Mouse (Mus musculus) midbrain, embryonic 12.5 days (tissue): ENCODE results near the gene Ntn4. TPM values are rescaled to one million over a fixed set of nuclear protein-coding genes. Genes with fewer than 3 reads are reported as not detected.
"Not testable (repeated sequence)": the region's sequence is repeated elsewhere in the genome, so short reads cannot be mapped to it uniquely, and the experiment has no call there.

Experiments used
- ATAC-seq: fragments of 200-750 bp; cut with Nextera tagmentation; 2 replicates; pipeline ENCODE4 v1.8.0; 2017; ENCODE audit warnings: low read depth, moderate TSS enrichment, moderate library complexity; ENCODE audit not compliant: low FRiP score
- H3K27ac ChIP-seq: fragments of 300-500 bp; sonication (generic); replicated peaks from 2 replicates; pipeline ENCODE4 v1.5.1; 2016; ENCODE audit warnings: mild to moderate bottlenecking
- H3K27me3 ChIP-seq: fragments of 300-500 bp; sonication (generic); 2 replicates; pipeline ENCODE4 v1.6.1; 2016; ENCODE audit warnings: mild to moderate bottlenecking
- H3K36me3 ChIP-seq: fragments of 300-500 bp; sonication (generic); 2 replicates; pipeline ENCODE4 v1.6.1; 2016
- H3K4me1 ChIP-seq: fragments of 300-500 bp; sonication (generic); 2 replicates; pipeline ENCODE4 v1.6.1; 2016
- H3K4me2 ChIP-seq: fragments of 300-500 bp; sonication (generic); replicated peaks from 2 replicates; pipeline ENCODE4 v1.6.1; 2016; ENCODE audit warnings: mild to moderate bottlenecking, moderate library complexity
- H3K4me3 ChIP-seq: fragments of 300-500 bp; sonication (generic); 2 replicates; pipeline ENCODE4 v1.5.1; 2016; ENCODE audit warnings: mild to moderate bottlenecking
- H3K9ac ChIP-seq: fragments of 300-500 bp; sonication (generic); replicated peaks from 2 replicates; pipeline ENCODE4 v1.6.1; 2016; ENCODE audit warnings: mild to moderate bottlenecking, moderate library complexity
- H3K9me3 ChIP-seq: fragments of 300-500 bp; sonication (generic); 2 replicates; pipeline ENCODE4 v1.6.1; 2016; ENCODE audit warnings: mild to moderate bottlenecking
- WGBS: fragments of 180-500 bp; shearing (Covaris S2); methylation state at CpG from one replicate; pipeline ENCODE4 v1.1.7; 2016; 5-methylcytosine and 5-hydroxymethylcytosine counted together
- polyA plus RNA-seq: library from polyadenylated mRNA; unstranded; fragments of >200 nt; fragmentation: Nextera tagmentation; extraction: Ambion mirVana; gene quantifications from 2 replicates; pipeline ENCODE4 v1.2.1, GENCODE M21; 2016

Gene Ntn4
- polyA plus RNA-seq, 1 experiment from 2014 or later: 3.3 TPM

DNA sequence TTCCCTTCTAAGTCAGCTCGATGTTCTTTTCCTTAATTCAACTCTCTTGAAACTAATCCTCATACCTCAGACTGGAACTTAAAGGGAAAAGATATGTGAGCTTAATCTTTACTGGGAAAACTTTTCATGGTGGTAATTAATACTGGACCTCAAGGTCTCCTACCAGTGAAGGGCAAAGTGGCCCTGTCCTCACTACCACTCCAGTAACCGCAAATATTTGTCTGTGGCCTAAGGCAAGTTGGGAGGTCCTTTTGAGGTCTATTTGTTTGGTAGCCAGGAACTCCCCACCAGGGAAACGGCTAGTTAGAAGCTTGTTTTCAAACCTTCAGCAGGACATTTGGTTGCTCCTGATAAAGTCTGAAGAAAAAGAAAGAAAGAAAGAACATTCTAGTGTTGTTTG is 26.5 kb downstream of the Ntn4 start:
- H3K4me2 ChIP-seq: no peak overlapping the region
- no peak overlapping the region for H3K27ac ChIP-seq
- H3K9ac ChIP-seq: no peak overlapping the region
- 79% methylated on average over 3 of the region's 3 CpGs for WGBS
- ATAC-seq: no peak
- no peak overlapping the region for H3K4me3 ChIP-seq
- no peaks in the 10 kb centered on the region for H3K4me1 ChIP-seq
- no peaks in the 10 kb centered on the region for H3K9me3 ChIP-seq
- H3K36me3 ChIP-seq: no peaks in the 10 kb centered on the region
- no peaks in the 10 kb centered on the region for H3K27me3 ChIP-seq

DNA sequence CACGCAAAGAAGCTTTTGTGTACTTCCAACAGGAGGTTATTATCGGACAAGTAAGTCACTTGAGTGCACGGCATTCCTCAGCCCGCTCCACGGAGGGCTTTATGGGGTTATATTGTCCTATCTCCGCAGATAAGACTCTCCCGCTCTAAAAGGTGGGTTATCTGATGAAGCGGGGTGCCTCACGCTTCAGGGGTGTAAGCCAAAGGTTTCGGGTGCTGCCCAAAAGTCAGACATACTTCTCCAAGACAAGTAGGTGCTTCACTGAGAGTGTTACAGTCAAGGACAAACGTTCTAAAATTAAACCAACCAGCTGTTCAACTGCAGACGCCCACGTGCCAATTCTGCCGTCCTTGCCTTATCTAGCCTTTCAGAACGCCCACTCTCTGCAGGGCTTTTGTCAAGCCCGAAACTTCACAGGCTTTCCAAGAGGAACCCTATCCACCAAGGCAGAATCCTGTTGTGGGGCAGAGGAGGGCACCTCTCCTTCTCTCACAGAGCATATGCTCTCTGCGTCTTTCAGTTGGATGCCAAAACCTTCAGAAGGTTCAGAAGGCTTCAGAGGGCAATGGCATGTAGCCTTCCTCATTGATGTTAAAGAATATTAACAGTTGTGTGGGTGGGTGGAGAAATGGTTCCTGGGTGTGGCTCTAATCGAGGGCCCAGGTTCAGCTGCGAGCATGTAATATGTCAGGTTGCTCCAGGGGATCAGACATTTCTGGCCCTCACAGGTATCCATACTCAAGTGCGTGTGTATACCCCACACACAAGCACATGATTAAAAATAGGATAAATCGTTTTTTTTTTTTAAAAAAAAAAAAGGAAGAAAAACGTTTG is 32.4 kb downstream of the Ntn4 start:
- no peak overlapping the region for H3K27ac ChIP-seq
- ATAC-seq: no peak
- H3K9ac ChIP-seq: no peak overlapping the region
- H3K27me3 ChIP-seq: no peaks in the 10 kb centered on the region
- no peak overlapping the region for H3K4me2 ChIP-seq
- no peak overlapping the region for H3K4me3 ChIP-seq
- 0 out of 2 replicates have a peak, but pooled peaks cover 4% of the 10 kb centered on the region for H3K9me3 ChIP-seq
- H3K36me3 ChIP-seq: peaks cover 7% of the 10 kb centered on the region; the same call in 1 of the 2 replicates
- H3K4me1 ChIP-seq: no peaks in the 10 kb centered on the region
- WGBS: 86% methylated on average over 22 of the region's 22 CpGs

DNA sequence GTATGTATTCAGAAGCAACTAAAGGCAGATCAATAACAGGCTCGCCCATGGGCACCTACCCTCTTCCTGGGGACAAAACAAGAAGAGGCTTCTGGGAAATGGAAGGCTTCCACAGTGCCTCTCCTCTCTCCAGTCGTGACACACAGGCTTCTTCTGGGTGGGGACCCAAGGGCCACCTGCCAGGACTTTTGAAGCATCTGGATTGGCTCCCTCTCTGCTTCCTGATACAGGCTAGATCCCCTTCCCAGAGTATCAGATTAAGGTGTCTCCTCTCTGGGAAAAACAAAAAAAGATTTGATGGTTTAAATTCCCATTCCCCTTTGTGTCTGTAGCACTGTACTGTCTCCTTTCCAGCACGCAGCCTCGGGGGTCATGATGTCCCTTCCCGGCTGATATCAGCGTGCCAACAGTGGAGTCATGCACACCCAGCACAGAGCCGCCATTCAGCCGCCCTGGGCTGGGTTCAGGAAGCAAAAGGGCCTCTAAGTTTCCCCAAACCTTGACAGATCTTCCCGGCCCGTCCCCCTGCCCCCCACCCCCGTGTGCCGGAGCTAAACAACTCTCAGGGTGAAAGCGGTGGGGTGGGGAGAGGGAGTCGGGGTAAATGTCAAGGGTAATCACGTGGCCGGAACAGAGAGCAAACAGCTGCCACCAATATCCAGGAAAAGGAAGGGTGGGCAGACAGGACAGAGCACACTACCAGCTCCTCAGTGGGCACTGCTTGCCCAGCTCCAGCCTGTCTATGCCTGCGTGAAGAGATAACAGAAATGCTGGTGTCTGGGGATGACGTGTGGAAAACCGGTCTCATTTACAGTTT is 38.9 kb downstream of the Ntn4 start:
- Histone ChIP-seq H3K27ac (peak overlapping the region; percentile 27; the same call in 1 of the 2 replicates), H3K36me3 (peaks cover 21% of the 10 kb centered on the region), H3K4me3 (0 out of 2 replicates have a peak overlapping the region, but pooled peaks have one; percentile 10), H3K9me3 (0 out of 2 replicates have a peak, but pooled peaks cover 4% of the 10 kb centered on the region), H3K4me1 (peaks cover 28% of the 10 kb centered on the region), H3K4me2 (0 out of 2 replicates have a peak overlapping the region, but pooled peaks have one; percentile 23), H3K9ac (no peak overlapping the region), H3K27me3 (no peaks in the 10 kb centered on the region)
- 51% methylated on average over 19 of the region's 19 CpGs for WGBS
- ATAC-seq: peak; percentile 57

DNA sequence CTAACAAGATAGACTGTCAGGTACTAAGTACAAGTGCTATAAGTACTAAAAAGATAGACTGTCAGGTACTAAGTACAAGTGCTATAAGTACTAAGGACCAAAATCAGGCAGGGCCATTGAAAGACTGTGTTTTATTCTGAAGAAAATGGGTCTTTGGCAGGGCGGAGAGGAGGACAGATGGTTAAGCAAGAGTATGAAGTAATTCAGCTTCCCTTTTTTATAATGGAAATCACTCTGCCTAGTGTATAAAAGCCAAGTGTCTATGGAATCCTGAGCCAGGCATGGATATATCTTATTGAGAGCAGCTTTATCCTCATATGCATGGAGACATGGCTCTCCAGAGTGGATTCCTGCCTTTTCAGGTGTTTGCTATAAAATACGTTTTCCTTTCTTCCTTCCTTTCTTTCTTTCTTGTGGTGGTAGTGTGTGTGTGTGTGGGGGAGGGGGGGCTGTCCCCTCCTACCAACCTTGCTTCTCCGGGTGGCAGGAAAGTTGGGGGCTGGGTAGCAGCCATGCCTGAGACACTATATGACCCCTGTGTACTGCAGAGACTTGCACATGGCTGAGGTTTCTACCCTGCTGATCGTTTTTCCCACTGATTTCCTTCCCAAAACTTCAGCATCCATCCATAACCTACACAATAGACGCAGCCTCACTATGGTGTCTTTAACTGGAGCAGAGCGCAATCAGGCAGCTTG is 40.3 kb downstream of the Ntn4 start:
- no peak overlapping the region for H3K4me2 ChIP-seq
- WGBS: 65% methylated on average over 6 of the region's 6 CpGs
- H3K27me3 ChIP-seq: no peaks in the 10 kb centered on the region
- H3K27ac ChIP-seq: 0 out of 2 replicates have a peak overlapping the region, but pooled peaks have one; percentile 22
- no peak overlapping the region for H3K4me3 ChIP-seq
- peak; percentile 70 for ATAC-seq
- H3K9me3 ChIP-seq: no peaks in the 10 kb centered on the region
- H3K36me3 ChIP-seq: peaks cover 26% of the 10 kb centered on the region
- no peak overlapping the region for H3K9ac ChIP-seq
- H3K4me1 ChIP-seq: peaks cover 28% of the 10 kb centered on the region

DNA sequence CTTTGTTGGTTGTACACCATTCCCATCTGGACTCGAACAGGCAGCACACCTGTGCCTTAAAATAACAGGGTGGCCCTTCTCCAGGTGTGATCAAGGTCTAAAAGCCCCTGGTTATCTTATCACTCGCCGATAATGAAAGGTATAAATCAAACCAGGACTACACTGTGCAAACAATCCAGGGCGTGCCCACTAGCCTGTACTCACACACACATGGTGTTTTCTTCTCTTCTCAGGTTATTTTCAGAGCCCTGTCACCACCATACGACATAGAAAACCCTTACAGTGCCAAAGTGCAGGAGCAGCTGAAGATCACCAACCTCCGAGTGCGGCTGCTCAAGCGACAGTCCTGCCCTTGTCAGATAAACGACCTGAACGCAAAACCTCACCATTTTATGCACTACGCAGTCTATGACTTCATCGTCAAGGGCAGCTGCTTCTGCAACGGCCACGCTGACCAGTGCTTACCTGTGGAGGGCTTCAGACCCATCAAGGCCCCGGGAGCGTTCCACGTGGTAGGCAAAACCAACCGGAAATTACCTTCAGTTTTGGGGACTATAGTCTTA is 41.8 kb downstream of the Ntn4 start:
- H3K36me3 ChIP-seq: peaks cover 27% of the 10 kb centered on the region
- H3K27me3 ChIP-seq: no peaks in the 10 kb centered on the region
- H3K27ac ChIP-seq: no peak overlapping the region
- H3K9me3 ChIP-seq: no peaks in the 10 kb centered on the region
- H3K4me1 ChIP-seq: peaks cover 28% of the 10 kb centered on the region
- no peak for ATAC-seq
- no peak overlapping the region for H3K4me2 ChIP-seq
- no peak overlapping the region for H3K4me3 ChIP-seq
- WGBS: 94% methylated on average over 18 of the region's 18 CpGs
- H3K9ac ChIP-seq: no peak overlapping the region

DNA sequence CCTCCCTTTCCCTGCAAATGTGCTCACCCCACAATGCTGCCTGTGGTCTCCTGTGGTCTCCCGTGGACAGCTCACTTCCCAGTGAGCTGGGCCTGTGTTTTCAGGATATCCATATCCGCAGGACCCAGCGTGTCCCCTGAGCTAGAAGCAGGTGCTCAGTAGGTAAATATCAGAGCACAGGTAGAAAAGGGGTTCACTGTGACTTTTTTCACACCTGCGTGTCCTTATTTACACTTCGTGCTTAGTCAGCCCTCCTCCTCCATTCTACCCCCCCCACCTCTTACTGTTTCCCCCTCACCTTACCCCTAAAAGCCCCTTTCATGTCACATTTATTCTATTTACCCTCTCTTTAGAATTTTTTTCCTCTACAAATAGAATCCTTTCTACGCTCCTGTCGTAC is 42.7 kb downstream of the Ntn4 start:
- Histone ChIP-seq H3K27ac (no peak overlapping the region), H3K9ac (no peak overlapping the region), H3K36me3 (peaks cover 27% of the 10 kb centered on the region), H3K4me3 (no peak overlapping the region), H3K4me1 (peaks cover 27% of the 10 kb centered on the region), H3K4me2 (no peak overlapping the region), H3K9me3 (no peaks in the 10 kb centered on the region), H3K27me3 (no peaks in the 10 kb centered on the region)
- WGBS: 89% methylated on average over 7 of the region's 7 CpGs
- ATAC-seq: no peak

DNA sequence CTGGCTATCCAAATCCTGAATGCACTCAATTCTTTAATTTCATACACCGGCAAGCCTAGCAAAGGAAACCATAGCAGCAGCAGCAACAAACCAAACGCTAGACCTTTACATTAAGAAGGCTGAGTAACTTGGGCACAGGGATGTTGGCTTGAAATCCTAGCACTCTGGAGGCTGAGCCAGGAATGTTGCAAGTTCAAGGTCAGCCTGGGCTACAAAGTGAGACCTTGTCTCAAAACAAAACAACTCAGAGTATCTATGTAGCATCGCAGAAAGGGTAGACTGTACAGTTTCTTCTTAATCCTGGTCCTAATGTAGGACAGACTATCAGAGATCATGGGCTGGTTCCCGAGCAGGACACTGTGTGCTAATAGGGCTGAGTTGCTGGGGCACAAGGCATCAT is 43.4 kb downstream of the Ntn4 start:
- peaks cover 27% of the 10 kb centered on the region for H3K36me3 ChIP-seq
- no peak overlapping the region for H3K4me2 ChIP-seq
- no peak overlapping the region for H3K4me3 ChIP-seq
- no peaks in the 10 kb centered on the region for H3K9me3 ChIP-seq
- H3K9ac ChIP-seq: no peak overlapping the region
- no peak overlapping the region for H3K27ac ChIP-seq
- WGBS: 87% methylated on average over 4 of the region's 4 CpGs
- H3K27me3 ChIP-seq: no peaks in the 10 kb centered on the region
- ATAC-seq: no peak
- peaks cover 20% of the 10 kb centered on the region for H3K4me1 ChIP-seq

DNA sequence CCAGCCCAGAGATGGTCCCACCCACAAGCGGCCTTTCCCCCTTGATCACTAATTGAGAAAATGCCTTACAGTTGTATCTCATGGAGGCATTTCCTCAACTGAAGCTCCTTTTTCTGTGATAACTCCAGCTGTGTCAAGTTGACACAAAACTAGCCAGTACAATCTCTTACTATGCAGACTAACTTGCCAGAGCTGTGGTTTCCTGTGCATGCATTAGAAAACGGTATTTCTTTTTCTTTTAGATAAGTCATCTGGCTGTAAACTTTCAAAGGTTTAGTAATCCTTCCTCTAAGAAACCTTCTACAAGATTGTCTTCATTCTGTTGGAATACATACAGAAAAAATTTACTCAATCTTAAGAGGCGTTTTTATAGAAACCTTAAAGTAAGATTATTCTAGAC is 44.9 kb downstream of the Ntn4 start:
- H3K4me3 ChIP-seq, H3K27ac ChIP-seq, H3K9ac ChIP-seq, ATAC-seq, H3K4me1 ChIP-seq, H3K9me3 ChIP-seq, H3K27me3 ChIP-seq, H3K4me2 ChIP-seq: not testable (repeated sequence)
- 96% methylated on average over 3 of the region's 3 CpGs for WGBS
- H3K36me3 ChIP-seq: peaks cover 27% of the 10 kb centered on the region

DNA sequence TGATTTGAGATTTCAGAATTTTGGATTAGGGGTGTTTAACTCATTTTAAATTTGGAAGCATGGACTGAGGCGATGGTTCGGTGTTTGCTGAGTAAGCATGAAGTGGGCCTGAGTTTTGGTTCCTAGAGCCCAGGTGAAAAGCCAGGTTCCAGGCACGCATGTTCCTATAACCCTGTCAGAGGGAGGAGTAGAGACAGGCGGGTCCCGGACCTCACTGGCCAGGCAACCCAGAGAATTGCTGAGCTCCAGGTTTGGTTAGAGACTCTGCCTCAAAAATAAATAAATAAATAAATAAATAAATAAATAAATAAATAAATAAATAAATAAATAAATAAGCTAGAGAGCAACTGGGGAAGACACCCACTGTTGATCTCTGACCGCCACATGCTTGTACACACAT is 46.1 kb downstream of the Ntn4 start:
- Histone ChIP-seq H3K36me3 (peaks cover 27% of the 10 kb centered on the region), H3K4me2 (no peak overlapping the region), H3K4me1 (peaks cover 2% of the 10 kb centered on the region; the same call in 1 of the 2 replicates), H3K9me3 (no peaks in the 10 kb centered on the region), H3K27me3 (no peaks in the 10 kb centered on the region), H3K27ac (no peak overlapping the region), H3K4me3 (no peak overlapping the region), H3K9ac (no peak overlapping the region)
- 95% methylated on average over 6 of the region's 6 CpGs for WGBS
- ATAC-seq: no peak

DNA sequence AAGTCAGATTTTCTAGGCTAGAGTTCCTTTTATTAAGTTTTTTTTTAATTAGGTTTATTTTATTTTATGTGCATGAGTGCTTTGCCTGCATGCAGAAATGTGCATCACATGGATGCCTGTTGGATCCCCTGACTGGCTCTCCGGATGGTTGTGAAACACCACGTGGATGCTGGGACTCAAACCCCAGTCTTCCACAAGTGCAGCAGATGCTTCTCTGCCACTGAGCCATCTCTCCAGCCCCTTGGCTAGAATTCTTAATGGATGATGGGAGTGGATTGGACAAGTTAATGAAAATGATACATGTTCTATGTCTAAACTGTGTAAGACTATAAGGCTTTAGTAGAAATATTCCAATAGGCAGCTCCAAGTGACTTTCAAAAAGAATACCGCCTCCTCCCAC is 47.3 kb downstream of the Ntn4 start:
- no peak for ATAC-seq
- Histone ChIP-seq H3K36me3 (peaks cover 23% of the 10 kb centered on the region), H3K4me3 (no peak overlapping the region), H3K4me2 (no peak overlapping the region), H3K27ac (no peak overlapping the region), H3K4me1 (peaks cover 2% of the 10 kb centered on the region; the same call in 1 of the 2 replicates), H3K27me3 (no peaks in the 10 kb centered on the region), H3K9ac (no peak overlapping the region), H3K9me3 (no peaks in the 10 kb centered on the region)
- 97% methylated on average over 3 of the region's 3 CpGs for whole genome bisulfite sequencing

DNA sequence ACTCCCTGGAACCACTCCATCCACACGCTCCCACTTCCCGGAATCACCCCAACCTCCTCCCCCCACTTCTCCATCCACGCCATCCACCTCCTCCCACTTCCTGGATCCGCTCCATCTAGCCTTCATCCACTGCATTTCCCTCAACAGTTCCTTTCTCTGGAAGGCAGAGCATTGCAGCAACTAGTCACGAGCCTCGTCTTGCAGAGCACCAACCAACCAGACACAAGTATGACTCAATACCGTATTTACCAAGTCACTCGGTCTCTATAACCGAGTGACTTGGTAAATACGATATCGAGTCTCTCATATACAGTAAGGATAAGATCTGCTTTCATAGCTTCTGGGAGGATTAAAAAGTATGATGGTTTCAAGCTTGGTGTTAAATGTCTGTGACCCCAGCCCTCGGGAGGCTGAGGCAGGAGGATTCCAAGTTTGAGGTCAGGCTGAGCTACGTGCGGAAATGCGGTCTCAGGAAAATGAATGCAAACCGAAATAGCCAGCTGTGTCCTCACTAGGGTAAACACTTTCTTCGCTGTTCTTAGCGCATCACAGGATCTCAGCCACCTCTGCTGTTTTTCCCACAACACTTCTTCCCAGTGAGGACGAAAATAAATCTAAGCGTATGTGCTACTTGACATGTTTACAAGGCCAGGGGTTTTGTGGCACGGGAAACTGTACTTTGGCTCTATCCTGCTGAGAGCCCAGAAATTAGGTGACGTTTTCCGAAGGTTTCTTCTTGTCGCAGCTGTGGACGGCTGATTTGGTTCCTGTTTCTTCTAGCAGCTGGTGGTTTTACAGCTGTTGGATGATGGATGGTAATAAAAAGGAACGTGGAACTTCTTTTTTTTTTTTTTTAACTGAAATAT is 48.1 kb downstream of the Ntn4 start:
- no peak for ATAC-seq
- Histone ChIP-seq H3K27ac (no peak overlapping the region), H3K4me3 (no peak overlapping the region), H3K4me1 (peaks cover 2% of the 10 kb centered on the region; the same call in 1 of the 2 replicates), H3K36me3 (peaks cover 15% of the 10 kb centered on the region), H3K4me2 (no peak overlapping the region), H3K9me3 (no peaks in the 10 kb centered on the region), H3K9ac (no peak overlapping the region), H3K27me3 (no peaks in the 10 kb centered on the region)
- 92% methylated on average over 26 of the region's 26 CpGs for WGBS
